Mouse (Mus musculus) lung, embryonic 16.5 days (tissue): ENCODE data around the gene Rgl1. TPM values are rescaled to one million over a fixed set of nuclear protein-coding genes. Genes with fewer than 3 reads are reported as not detected.

Experiments
- ATAC-seq: fragments of 200-750 bp; cut with Nextera tagmentation; 2 replicates; pipeline ENCODE4 v1.8.0; 2017; ENCODE audit warnings: low read depth, mild to moderate bottlenecking, moderate library complexity
- H3K27ac ChIP-seq: fragments of 300-500 bp; sonication (generic); 2 replicates; pipeline ENCODE4 v1.5.1; 2014; ENCODE audit warnings: mild to moderate bottlenecking, control low read depth, low read length
- H3K27me3 ChIP-seq: fragments of 300-500 bp; sonication (generic); 2 replicates; pipeline ENCODE4 v1.6.1; 2014; ENCODE audit warnings: low read depth, low read length, mixed read lengths; ENCODE audit not compliant: control insufficient read depth, insufficient read depth
- H3K36me3 ChIP-seq: fragments of 300-500 bp; sonication (generic); 2 replicates; pipeline ENCODE4 v1.6.1; 2014; ENCODE audit warnings: low read length; ENCODE audit not compliant: control insufficient read depth, insufficient read depth
- H3K4me1 ChIP-seq: fragments of 300-500 bp; sonication (generic); replicated peaks from 2 replicates; pipeline ENCODE4 v1.6.1; 2014; ENCODE audit warnings: low read length, mixed read lengths; ENCODE audit not compliant: control insufficient read depth, insufficient read depth
- H3K4me2 ChIP-seq: fragments of 300-500 bp; sonication (generic); 2 replicates; pipeline ENCODE4 v1.6.1; 2014; ENCODE audit warnings: low read depth, low read length, control low read depth
- H3K4me3 ChIP-seq: fragments of 300-500 bp; sonication (generic); 2 replicates; pipeline ENCODE4 v1.5.1; 2014; ENCODE audit warnings: mild to moderate bottlenecking, low read length, control low read depth
- H3K9ac ChIP-seq: fragments of 300-500 bp; sonication (generic); 2 replicates; pipeline ENCODE4 v1.6.1; 2014; ENCODE audit warnings: low read length, control low read depth
- H3K9me3 ChIP-seq: fragments of 300-500 bp; sonication (generic); 2 replicates; pipeline ENCODE4 v1.6.1; 2016; ENCODE audit warnings: low read length; ENCODE audit not compliant: control insufficient read depth
- WGBS: fragments of 180-500 bp; shearing (Covaris S2); extraction: QIAGEN DNeasy Blood & Tissue Kit; methylation state at CpG from one replicate; pipeline ENCODE4 v1.1.7; 2014; 5-methylcytosine and 5-hydroxymethylcytosine counted together
- polyA plus RNA-seq: library from polyadenylated mRNA; unstranded; fragments of >200 nt; fragmentation: Nextera tagmentation; extraction: Ambion mirVana; gene quantifications from 2 replicates; pipeline ENCODE4 v1.2.1, GENCODE M21; 2015

Gene Rgl1
- polyA plus RNA-seq, 1 experiment from 2014 or later, result 53.4 TPM

GRCm38 (mm10) chr1:152799897-152800296, 33.7 kb upstream of the Rgl1 start, which contains the start of gene Ncf2:
Ncf2 (plus strand) TSS chr1:152800194.
- Histone ChIP-seq H3K9ac (no peak within 1 kb of the TSS), H3K27me3 (no peaks in the 10 kb centered on the region), H3K9me3 (no peaks in the 10 kb centered on the region), H3K27ac (no peak within 1 kb of the TSS), H3K36me3 (no peaks in the 10 kb centered on the region), H3K4me1 (peaks cover 3% of the 10 kb centered on the region; the same call in 1 of the 2 replicates), H3K4me3 (no peak within 1 kb of the TSS), H3K4me2 (no peak within 1 kb of the TSS)
- peak; percentile 94 for ATAC-seq
- 14% methylated on average over 2 of the region's 2 CpGs for WGBS

- Histone ChIP-seq H3K4me1 (peaks cover 3% of the 10 kb centered on the region; the same call in 1 of the 2 replicates), H3K36me3 (no peaks in the 10 kb centered on the region), H3K27me3 (no peaks in the 10 kb centered on the region), H3K9me3 (no peaks in the 10 kb centered on the region), H3K4me2 (no peak overlapping the region), H3K27ac (peak overlapping the region; percentile 36), H3K9ac (no peak overlapping the region), H3K4me3 (no peak overlapping the region)
- ATAC-seq, result peak; percentile 59
- 56% methylated on average over 9 of the region's 9 CpGs for WGBS
Measured at GRCm38 (mm10) chr1:152798125-152798524, 32.0 kb upstream of the Rgl1 start.

GRCm38 (mm10) chr1:152796683-152797263, 30.6 kb upstream of the Rgl1 start:
- Histone ChIP-seq H3K27me3 (no peaks in the 10 kb centered on the region), H3K27ac (no peak overlapping the region), H3K9ac (no peak overlapping the region), H3K4me1 (peaks cover 3% of the 10 kb centered on the region; the same call in 1 of the 2 replicates), H3K4me2 (no peak overlapping the region), H3K4me3 (no peak overlapping the region), H3K9me3 (no peaks in the 10 kb centered on the region), H3K36me3 (no peaks in the 10 kb centered on the region)
- WGBS, result 72% methylated on average over 8 of the region's 8 CpGs
- no peak for ATAC-seq

- Histone ChIP-seq H3K27me3 (no peaks in the 10 kb centered on the region), H3K27ac (no peak overlapping the region), H3K9ac (no peak overlapping the region), H3K36me3 (no peaks in the 10 kb centered on the region), H3K4me1 (peaks cover 3% of the 10 kb centered on the region), H3K4me3 (no peak overlapping the region), H3K4me2 (no peak overlapping the region), H3K9me3 (no peaks in the 10 kb centered on the region)
- no peak for ATAC-seq
- 50% methylated on average over 8 of the region's 8 CpGs for WGBS
Measured at GRCm38 (mm10) chr1:152795688-152796255, 29.6 kb upstream of the Rgl1 start.

GRCm38 (mm10) chr1:152793495-152794130, 27.5 kb upstream of the Rgl1 start:
- Histone ChIP-seq H3K27ac (no peak overlapping the region), H3K36me3 (no peaks in the 10 kb centered on the region), H3K4me1 (no peaks in the 10 kb centered on the region; the same call in 1 of the 2 replicates), H3K4me2 (no peak overlapping the region), H3K9me3 (no peaks in the 10 kb centered on the region), H3K27me3 (no peaks in the 10 kb centered on the region), H3K9ac (no peak overlapping the region), H3K4me3 (no peak overlapping the region)
- no peak for ATAC-seq
- WGBS, result 69% methylated on average over 6 of the region's 6 CpGs

GRCm38 (mm10) chr1:152792736-152793494, 26.8 kb upstream of the Rgl1 start:
- no peaks in the 10 kb centered on the region for H3K36me3 ChIP-seq
- no peak for ATAC-seq
- 66% methylated on average over 12 of the region's 12 CpGs for WGBS
- H3K27ac ChIP-seq, result no peak overlapping the region
- no peaks in the 10 kb centered on the region; the same call in 1 of the 2 replicates for H3K4me1 ChIP-seq
- H3K27me3 ChIP-seq, result no peaks in the 10 kb centered on the region
- H3K9me3 ChIP-seq, result no peaks in the 10 kb centered on the region
- H3K4me2 ChIP-seq, result no peak overlapping the region
- H3K4me3 ChIP-seq, result no peak overlapping the region
- H3K9ac ChIP-seq, result no peak overlapping the region

- Histone ChIP-seq H3K27ac (peak overlapping the region; percentile 17; the same call in 1 of the 2 replicates), H3K9ac (no peak overlapping the region), H3K4me2 (no peak overlapping the region), H3K4me3 (no peak overlapping the region), H3K27me3 (no peaks in the 10 kb centered on the region), H3K36me3 (no peaks in the 10 kb centered on the region), H3K4me1 (no peaks in the 10 kb centered on the region; the same call in 1 of the 2 replicates), H3K9me3 (no peaks in the 10 kb centered on the region)
- ATAC-seq, result peak; percentile 18; the same call in 1 of the 2 replicates
- 28% methylated on average over 4 of the region's 4 CpGs for WGBS
Measured at GRCm38 (mm10) chr1:152791269-152791668, 25.1 kb upstream of the Rgl1 start.

- H3K4me2 ChIP-seq, result no peak overlapping the region; the same call in 1 of the 2 replicates
- no peaks in the 10 kb centered on the region for H3K9me3 ChIP-seq
- WGBS, result 9% methylated on average over 6 of the region's 6 CpGs
- peak; percentile 79 for ATAC-seq
- no peaks in the 10 kb centered on the region for H3K36me3 ChIP-seq
- peak overlapping the region; percentile 17 for H3K27ac ChIP-seq
- no peaks in the 10 kb centered on the region for H3K27me3 ChIP-seq
- H3K4me1 ChIP-seq, result no peaks in the 10 kb centered on the region; the same call in 1 of the 2 replicates
- H3K9ac ChIP-seq, result no peak overlapping the region
- H3K4me3 ChIP-seq, result no peak overlapping the region
Measured at GRCm38 (mm10) chr1:152790821-152791220, 24.7 kb upstream of the Rgl1 start.

GRCm38 (mm10) chr1:152790254-152790653, 24.1 kb upstream of the Rgl1 start:
- ATAC-seq, result 0 out of 2 replicates have a peak, but pooled peaks have one; percentile 51
- no peaks in the 10 kb centered on the region for H3K36me3 ChIP-seq
- peak overlapping the region; percentile 7 for H3K27ac ChIP-seq
- no peaks in the 10 kb centered on the region; the same call in 1 of the 2 replicates for H3K4me1 ChIP-seq
- H3K9ac ChIP-seq, result no peak overlapping the region
- H3K4me3 ChIP-seq, result no peak overlapping the region
- 35% methylated on average over 12 of the region's 12 CpGs for WGBS
- peak overlapping the region; percentile 28; the same call in 1 of the 2 replicates for H3K4me2 ChIP-seq
- H3K27me3 ChIP-seq, result no peaks in the 10 kb centered on the region
- no peaks in the 10 kb centered on the region for H3K9me3 ChIP-seq
